Mouse (Mus musculus) kidney, adult 2 months (tissue): Measurements from ENCODE around the gene Slc5a4b.

Experiments used
- CTCF ChIP-seq: fragments of 200-500 bp; conservative IDR thresholded peaks from 2 replicates; pipeline ENCODE4 v1.5.1; 2011; ENCODE audit warnings: low read depth, mild to moderate bottlenecking, control low read depth, low read length, moderate library complexity, mixed read lengths; ENCODE audit not compliant: insufficient read depth, insufficient read length
- POLR2A ChIP-seq: fragments of 200-500 bp; IDR thresholded peaks from one replicate; pipeline ENCODE4 v1.6.1; 2011; ENCODE audit warnings: low read depth, low read length, control low read depth

DNA sequence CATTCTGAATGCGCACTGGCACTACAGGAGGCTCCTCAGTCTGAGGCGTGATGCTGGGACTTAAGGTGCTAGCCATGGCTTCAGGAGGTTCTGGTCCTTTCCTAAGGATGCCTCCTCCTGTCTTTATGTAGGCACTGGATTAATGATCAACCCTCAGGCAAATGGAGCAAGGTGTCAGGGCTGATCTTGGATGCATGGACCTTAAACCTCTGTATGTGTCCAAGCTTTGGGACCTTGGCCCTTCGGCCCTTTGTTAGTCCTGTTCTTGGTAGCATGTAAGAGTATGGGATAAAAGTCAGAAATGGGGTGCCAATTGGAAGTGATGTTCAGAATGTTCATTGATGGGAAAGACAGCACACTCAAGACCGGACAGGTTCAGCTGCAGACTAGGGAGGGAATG is at the start of gene Slc5a4b:
- TF ChIP-seq CTCF (no peak), POLR2A (no peak)
